Mouse (Mus musculus) lung, embryonic 14.5 days (tissue): ENCODE data around the gene Cul9. TPM values are rescaled to one million over a fixed set of nuclear protein-coding genes. Genes with fewer than 3 reads are reported as not detected.

Experiments used
- ATAC-seq: fragments of 200-750 bp; cut with Nextera tagmentation; 2 replicates; pipeline ENCODE4 v1.8.0; 2017; ENCODE audit warnings: mild to moderate bottlenecking, moderate TSS enrichment, moderate library complexity; ENCODE audit not compliant: insufficient read depth
- DNase-seq: peaks from one replicate; pipeline ENCODE4 v3.0.0-alpha.2; 2015
- H3K27ac ChIP-seq: fragments of 300-500 bp; sonication (generic); 2 replicates; pipeline ENCODE4 v1.5.1; 2014; ENCODE audit warnings: low read depth, mild to moderate bottlenecking, moderate library complexity
- H3K27me3 ChIP-seq: fragments of 300-500 bp; sonication (generic); 2 replicates; pipeline ENCODE4 v1.6.1; 2014; ENCODE audit warnings: low read length, control low read depth; ENCODE audit not compliant: insufficient read depth
- H3K36me3 ChIP-seq: fragments of 300-500 bp; sonication (generic); 2 replicates; pipeline ENCODE4 v1.6.1; 2014; ENCODE audit warnings: control low read depth; ENCODE audit not compliant: insufficient read depth
- H3K4me1 ChIP-seq: fragments of 300-500 bp; sonication (generic); 2 replicates; pipeline ENCODE4 v1.6.1; 2014; ENCODE audit warnings: antibody characterized with exemption, control low read depth; ENCODE audit not compliant: insufficient read depth
- H3K4me2 ChIP-seq: fragments of 300-500 bp; sonication (generic); 2 replicates; pipeline ENCODE4 v1.6.1; 2014; ENCODE audit warnings: mild to moderate bottlenecking
- H3K4me3 ChIP-seq: fragments of 300-500 bp; sonication (generic); 2 replicates; pipeline ENCODE4 v1.5.1; 2014; ENCODE audit warnings: low read depth, low read length
- H3K9ac ChIP-seq: fragments of 300-500 bp; sonication (generic); 2 replicates; pipeline ENCODE4 v1.6.1; 2014
- H3K9me3 ChIP-seq: fragments of 300-500 bp; sonication (generic); 2 replicates; pipeline ENCODE4 v1.6.1; 2016; ENCODE audit warnings: low read depth, low read length, control low read depth
- CTCF ChIP-seq: IDR thresholded peaks from 2 replicates; pipeline ENCODE4 v1.5.1; 2016; ENCODE audit warnings: antibody characterized with exemption, low read depth
- WGBS: fragments of 180-500 bp; shearing (Covaris S2); extraction: QIAGEN DNeasy Blood & Tissue Kit; methylation state at CpG from one replicate; pipeline ENCODE4 v1.1.7; 2014; 5-methylcytosine and 5-hydroxymethylcytosine counted together
- polyA plus RNA-seq: library from polyadenylated mRNA; unstranded; fragments of >200 nt; fragmentation: Nextera tagmentation; extraction: Ambion mirVana; gene quantifications from 2 replicates; pipeline ENCODE4 v1.2.1, GENCODE M21; 2014

Cul9 gene
- polyA plus RNA-seq, 1 experiment from 2014 or later = 2.9 TPM

DNA sequence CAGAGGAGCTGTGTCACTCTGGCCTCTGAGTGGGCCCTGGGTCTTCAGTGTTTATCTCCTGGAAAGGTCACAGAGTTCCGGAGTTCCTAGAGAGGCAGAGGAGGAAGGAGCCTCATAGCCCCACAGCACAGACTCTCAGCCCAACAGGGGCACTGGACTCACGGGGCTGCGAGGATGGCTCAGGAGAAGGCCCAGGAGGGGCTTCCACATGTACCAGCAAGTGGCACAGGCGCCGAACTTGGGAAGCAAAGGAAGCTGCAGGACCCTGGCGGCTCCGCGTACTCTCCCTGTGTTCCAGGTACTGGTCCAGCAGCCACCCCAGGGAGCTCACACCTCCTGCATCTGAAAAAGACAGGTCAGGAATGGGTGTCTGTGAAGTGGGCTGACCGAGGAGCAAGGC, 25.0 kb downstream of the Cul9 start:
- Histone ChIP-seq H3K9me3 (no peaks in the 10 kb centered on the region), H3K36me3 (no peaks in the 10 kb centered on the region), H3K27me3 (no peaks in the 10 kb centered on the region), H3K4me1 (no peaks in the 10 kb centered on the region), H3K9ac (no peak overlapping the region), H3K27ac (no peak overlapping the region), H3K4me2 (peak overlapping the region; percentile 55; the same call in 1 of the 2 replicates), H3K4me3 (no peak overlapping the region)
- TF ChIP-seq CTCF = no peak
- DNase-seq = no peak
- WGBS = 62% methylated on average over 9 of the region's 9 CpGs
- ATAC-seq = no peak

- peak overlapping the region; percentile 55 for H3K4me2 ChIP-seq
- no peaks in the 10 kb centered on the region for H3K36me3 ChIP-seq
- peak overlapping the region; percentile 18 for H3K4me3 ChIP-seq
- 24% methylated on average over 25 of the region's 25 CpGs for WGBS
- no peaks in the 10 kb centered on the region for H3K27me3 ChIP-seq
- DNase-seq (peak; percentile 64), ATAC-seq (peak; percentile 71)
- no peak for TF ChIP-seq CTCF
- H3K4me1 ChIP-seq = no peaks in the 10 kb centered on the region
- no peaks in the 10 kb centered on the region for H3K9me3 ChIP-seq
- H3K27ac ChIP-seq = no peak overlapping the region
- peak overlapping the region; percentile 30 for H3K9ac ChIP-seq
Observed at GRCm38 (mm10) chr17:46520385-46520979, 25.7 kb downstream of the Cul9 start.

GRCm38 (mm10) chr17:46519971-46520370, 26.2 kb downstream of the Cul9 start:
- H3K36me3 ChIP-seq = no peaks in the 10 kb centered on the region
- H3K4me3 ChIP-seq = peak overlapping the region; percentile 18
- H3K27me3 ChIP-seq = no peaks in the 10 kb centered on the region
- no peaks in the 10 kb centered on the region for H3K4me1 ChIP-seq
- TF ChIP-seq CTCF = no peak
- DNase-seq = no peak
- WGBS = 40% methylated on average over 10 of the region's 10 CpGs
- ATAC-seq = no peak
- peak overlapping the region; percentile 55 for H3K4me2 ChIP-seq
- H3K9me3 ChIP-seq = no peaks in the 10 kb centered on the region
- H3K27ac ChIP-seq = no peak overlapping the region
- peak overlapping the region; percentile 30 for H3K9ac ChIP-seq

DNA sequence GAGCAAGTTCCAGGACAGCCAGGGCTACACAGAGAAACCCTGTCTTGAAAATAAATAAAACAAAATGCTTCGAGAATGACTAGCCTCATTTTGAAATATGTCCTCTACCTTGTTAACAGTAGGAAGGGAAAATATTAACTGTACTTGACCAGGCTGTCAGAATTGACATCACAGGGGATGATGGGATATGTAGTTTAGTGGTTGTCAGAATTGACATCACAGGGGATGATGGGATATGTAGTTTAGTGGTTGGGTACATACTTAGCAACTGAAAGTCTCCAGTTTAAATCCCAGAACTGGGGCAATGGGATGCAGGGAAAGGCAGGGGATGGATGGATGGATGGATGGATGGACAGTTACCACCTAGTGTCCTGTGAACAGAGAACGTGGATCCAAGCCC, 32.9 kb downstream of the Cul9 start:
- no peaks in the 10 kb centered on the region for H3K4me1 ChIP-seq
- DNase-seq (no peak), ATAC-seq (no peak)
- H3K9me3 ChIP-seq = no peaks in the 10 kb centered on the region
- no peaks in the 10 kb centered on the region for H3K27me3 ChIP-seq
- no peak overlapping the region for H3K4me3 ChIP-seq
- H3K36me3 ChIP-seq = no peaks in the 10 kb centered on the region
- TF ChIP-seq CTCF = no peak
- H3K27ac ChIP-seq = no peak overlapping the region
- no peak overlapping the region for H3K4me2 ChIP-seq
- 56% methylated on average over 2 of the region's 2 CpGs for WGBS
- H3K9ac ChIP-seq = no peak overlapping the region

DNA sequence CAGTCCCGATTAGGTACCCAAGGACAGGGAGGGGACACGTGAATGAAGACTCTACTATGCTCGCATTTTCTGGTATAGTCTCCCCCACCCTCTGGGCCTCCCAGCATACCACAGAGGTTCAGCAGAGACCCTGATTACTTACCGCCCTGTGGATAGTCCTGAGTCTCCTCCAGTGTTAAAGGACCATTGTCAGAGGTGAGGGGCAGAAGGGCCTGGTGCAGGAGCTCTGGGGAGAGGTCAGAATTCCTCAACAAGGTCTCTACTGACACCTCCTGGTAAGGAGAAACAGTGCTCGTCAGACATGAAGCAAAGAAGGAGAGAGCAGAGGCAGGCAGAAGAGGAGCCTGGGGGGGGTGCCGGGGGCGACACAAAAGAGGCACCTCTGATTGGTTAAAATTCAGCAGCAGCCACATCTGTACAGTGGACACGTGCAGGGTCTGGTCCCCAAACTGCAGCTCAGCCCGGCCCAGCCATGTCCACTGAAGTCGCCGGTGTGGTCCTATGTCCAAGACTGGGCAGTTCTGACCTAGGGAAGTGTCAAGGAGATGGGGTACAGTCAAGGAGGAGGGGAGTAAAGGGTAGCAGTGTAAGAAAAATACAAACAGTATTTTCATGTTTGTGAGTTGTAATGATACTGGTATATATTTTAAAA, 35.0 kb downstream of the Cul9 start:
- peak; percentile 60 for DNase-seq
- Histone ChIP-seq H3K4me3 (no peak overlapping the region), H3K36me3 (no peaks in the 10 kb centered on the region), H3K4me2 (no peak overlapping the region), H3K4me1 (no peaks in the 10 kb centered on the region), H3K9me3 (no peaks in the 10 kb centered on the region), H3K27ac (no peak overlapping the region), H3K9ac (no peak overlapping the region), H3K27me3 (no peaks in the 10 kb centered on the region)
- TF ChIP-seq CTCF = peak; percentile 67
- ATAC-seq = 0 out of 2 replicates have a peak, but pooled peaks have one; percentile 38
- 43% methylated on average over 11 of the region's 11 CpGs for WGBS

DNA sequence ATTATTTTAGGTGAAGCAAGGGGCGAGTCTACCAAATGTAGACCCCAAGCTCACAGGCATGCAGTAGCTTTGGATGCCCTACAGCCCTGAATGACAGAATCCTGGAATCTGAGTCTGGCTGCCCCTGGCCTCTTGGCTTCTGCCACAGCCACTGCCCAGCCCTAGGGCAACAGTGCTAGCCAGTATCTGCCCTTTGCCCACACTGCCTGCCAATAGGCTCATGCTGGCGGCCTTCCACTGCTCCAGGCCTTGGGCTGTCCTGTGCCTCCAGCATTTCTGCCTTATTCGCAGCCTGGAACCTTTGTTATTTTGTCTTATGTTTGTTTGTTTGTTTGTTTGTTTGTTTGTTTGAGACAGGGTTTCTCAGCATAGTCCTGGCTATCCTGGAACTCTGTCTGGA, 40.6 kb downstream of the Cul9 start:
- no peak overlapping the region for H3K4me2 ChIP-seq
- no peaks in the 10 kb centered on the region for H3K27me3 ChIP-seq
- H3K36me3 ChIP-seq = peaks cover 11% of the 10 kb centered on the region; the same call in 1 of the 2 replicates
- no peak overlapping the region for H3K4me3 ChIP-seq
- no peak overlapping the region for H3K27ac ChIP-seq
- H3K4me1 ChIP-seq = no peaks in the 10 kb centered on the region
- no peak for TF ChIP-seq CTCF
- no peak for DNase-seq
- no peak overlapping the region for H3K9ac ChIP-seq
- no peaks in the 10 kb centered on the region for H3K9me3 ChIP-seq
- WGBS = 88% methylated on average over 3 of the region's 3 CpGs
- ATAC-seq = no peak

GRCm38 (mm10) chr17:46503847-46504638, 42.1 kb downstream of the Cul9 start:
- 71% methylated on average over 14 of the region's 14 CpGs for WGBS
- Histone ChIP-seq H3K4me3 (no peak overlapping the region), H3K4me2 (no peak overlapping the region), H3K9ac (no peak overlapping the region), H3K36me3 (peaks cover 22% of the 10 kb centered on the region), H3K4me1 (no peaks in the 10 kb centered on the region), H3K27me3 (no peaks in the 10 kb centered on the region), H3K9me3 (no peaks in the 10 kb centered on the region), H3K27ac (no peak overlapping the region)
- TF ChIP-seq CTCF = no peak
- no peak for DNase-seq
- no peak for ATAC-seq
